Mouse (Mus musculus) kidney, adult 2 months (tissue): Measurements from ENCODE around the gene Myo9b.

Experiments
- CTCF ChIP-seq: fragments of 200-500 bp; conservative IDR thresholded peaks from 2 replicates; pipeline ENCODE4 v1.5.1; 2011; ENCODE audit warnings: low read depth, mild to moderate bottlenecking, control low read depth, low read length, moderate library complexity, mixed read lengths; ENCODE audit not compliant: insufficient read depth, insufficient read length
- POLR2A ChIP-seq: fragments of 200-500 bp; IDR thresholded peaks from one replicate; pipeline ENCODE4 v1.6.1; 2011; ENCODE audit warnings: low read depth, low read length, control low read depth

- no peak for TF ChIP-seq CTCF
- no peak for TF ChIP-seq POLR2A
These were observed 33.5 kb downstream of the Myo9b start for GRCm38 (mm10) chr8:71305988-71306387.
